Mouse (Mus musculus) stomach, postnatal 0 days (tissue): ENCODE data around the gene Mrps2. TPM values are rescaled to one million over a fixed set of nuclear protein-coding genes. Genes with fewer than 3 reads are reported as not detected.

Source experiments
- ATAC-seq: fragments of 200-750 bp; cut with Nextera tagmentation; 2 replicates; pipeline ENCODE4 v1.8.0; 2017; ENCODE audit not compliant: low FRiP score, low TSS enrichment
- DNase-seq: peaks from one replicate; pipeline ENCODE4 v3.0.0-alpha.2; 2016; ENCODE audit warnings: low spot score
- H3K27ac ChIP-seq: fragments of 300-500 bp; sonication (generic); replicated peaks from 2 replicates; pipeline ENCODE4 v1.5.1; 2014; ENCODE audit warnings: mild to moderate bottlenecking, control low read depth
- H3K27me3 ChIP-seq: fragments of 300-500 bp; sonication (generic); 2 replicates; pipeline ENCODE4 v1.6.1; 2014; ENCODE audit warnings: low read length; ENCODE audit not compliant: control insufficient read depth, insufficient read depth
- H3K36me3 ChIP-seq: fragments of 300-500 bp; sonication (generic); 2 replicates; pipeline ENCODE4 v1.6.1; 2014; ENCODE audit warnings: low read length, mixed read lengths; ENCODE audit not compliant: control insufficient read depth, insufficient read depth
- H3K4me1 ChIP-seq: fragments of 300-500 bp; sonication (generic); replicated peaks from 2 replicates; pipeline ENCODE4 v1.6.1; 2014; ENCODE audit warnings: antibody characterized with exemption; ENCODE audit not compliant: control insufficient read depth, insufficient read depth
- H3K4me2 ChIP-seq: fragments of 300-500 bp; sonication (generic); replicated peaks from 2 replicates; pipeline ENCODE4 v1.6.1; 2014; ENCODE audit warnings: low read depth, mild to moderate bottlenecking, control low read depth, moderate library complexity
- H3K4me3 ChIP-seq: fragments of 300-500 bp; sonication (generic); 2 replicates; pipeline ENCODE4 v1.5.1; 2014; ENCODE audit warnings: low read depth, low read length, control low read depth
- H3K9ac ChIP-seq: fragments of 300-500 bp; sonication (generic); 2 replicates; pipeline ENCODE4 v1.6.1; 2014; ENCODE audit warnings: mild to moderate bottlenecking, low read length, control low read depth, mixed read lengths
- H3K9me3 ChIP-seq: fragments of 300-500 bp; sonication (generic); 2 replicates; pipeline ENCODE4 v1.6.1; 2016; ENCODE audit warnings: low read length; ENCODE audit not compliant: control insufficient read depth
- CTCF ChIP-seq: IDR thresholded peaks from 2 replicates; pipeline ENCODE4 v1.5.1; 2016; ENCODE audit warnings: antibody characterized with exemption, low read depth, mild to moderate bottlenecking, moderate library complexity
- EP300 ChIP-seq: optimal IDR thresholded peaks from 2 replicates; pipeline ENCODE3; 2016; ENCODE audit warnings: antibody characterized with exemption
- WGBS: fragments of 180-500 bp; shearing (Covaris S2); extraction: QIAGEN DNeasy Blood & Tissue Kit; methylation state at CpG from one replicate; pipeline ENCODE4 v1.1.7; 2014; 5-methylcytosine and 5-hydroxymethylcytosine counted together
- polyA plus RNA-seq: library from polyadenylated mRNA; unstranded; fragments of >200 nt; fragmentation: Nextera tagmentation; extraction: Ambion mirVana; gene quantifications from 2 replicates; pipeline ENCODE4 v1.2.1, GENCODE M21; 2015

Gene Mrps2
- polyA plus RNA-seq, 1 experiment from 2014 or later: 25.3 TPM

DNA sequence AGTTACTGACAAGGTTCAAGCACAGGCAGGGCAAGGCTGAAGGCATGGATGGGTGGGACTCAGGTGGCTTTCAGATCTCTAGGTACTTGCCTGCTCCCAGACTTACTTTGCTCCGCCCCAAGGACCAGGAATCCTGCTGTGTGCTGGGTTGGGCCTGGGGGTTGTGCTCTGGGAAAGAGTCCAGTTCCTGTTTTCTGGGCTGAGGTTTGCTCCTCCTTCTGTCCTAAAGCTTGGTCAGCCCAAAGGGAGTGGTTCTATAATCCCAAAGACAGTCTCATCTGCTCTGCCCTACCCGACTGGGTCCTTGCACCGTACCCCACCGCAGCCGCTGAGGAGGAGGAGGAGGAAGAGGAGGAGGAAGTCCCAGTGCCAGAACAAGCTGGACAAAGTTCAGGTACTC, 28.8 kb downstream of the Mrps2 start, which contains the start of gene Gbgt1:
TSS of gene Gbgt1 (plus strand) at position 221 of the 400 bp plus-strand sequence.
- Histone ChIP-seq H3K4me1 (peaks cover 3% of the 10 kb centered on the region; the same call in 1 of the 2 replicates), H3K27ac (peak within 1 kb of the TSS; percentile 67), H3K4me3 (peak within 1 kb of the TSS; percentile 20; the same call in 1 of the 2 replicates), H3K4me2 (peak within 1 kb of the TSS; percentile 43), H3K36me3 (no peaks in the 10 kb centered on the region), H3K9ac (peak within 1 kb of the TSS; percentile 23), H3K9me3 (no peaks in the 10 kb centered on the region), H3K27me3 (no peaks in the 10 kb centered on the region)
- TF ChIP-seq CTCF: no peak
- DNase-seq: peak; percentile 31
- ATAC-seq: peak; percentile 59
- 60% methylated on average over 5 of the region's 5 CpGs for WGBS

DNA sequence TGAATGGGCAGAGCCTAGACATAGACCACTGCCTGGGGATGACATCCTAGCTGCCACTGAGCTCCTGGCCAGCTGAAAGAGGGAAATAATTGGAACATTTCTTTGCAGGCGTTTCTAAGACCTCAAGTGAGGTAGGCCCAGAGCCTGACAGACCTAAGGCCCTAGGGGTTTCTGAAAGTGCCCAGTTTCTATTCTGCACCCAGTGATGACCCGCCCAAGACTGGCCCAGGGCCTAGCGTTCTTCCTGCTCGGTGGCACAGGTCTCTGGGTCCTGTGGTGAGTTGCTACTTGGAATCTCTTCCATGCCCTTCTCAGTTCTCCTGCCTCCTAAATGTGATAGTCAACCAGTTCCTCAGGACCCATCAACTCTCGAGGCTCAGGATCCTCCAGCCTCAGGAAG, 29.7 kb downstream of the Mrps2 start:
- Histone ChIP-seq H3K9me3 (no peaks in the 10 kb centered on the region), H3K27me3 (no peaks in the 10 kb centered on the region), H3K4me1 (peaks cover 3% of the 10 kb centered on the region; the same call in 1 of the 2 replicates), H3K4me3 (no peak overlapping the region), H3K4me2 (peak overlapping the region; percentile 43), H3K9ac (no peak overlapping the region), H3K27ac (no peak overlapping the region), H3K36me3 (no peaks in the 10 kb centered on the region)
- no peak for ATAC-seq
- DNase-seq: no peak
- TF ChIP-seq EP300 (no peak), CTCF (no peak)
- 81% methylated on average over 5 of the region's 5 CpGs for WGBS

GRCm38 (mm10) chr2:28498431-28498830, 30.6 kb downstream of the Mrps2 start:
- Histone ChIP-seq H3K27me3 (no peaks in the 10 kb centered on the region), H3K4me3 (no peak overlapping the region), H3K4me2 (no peak overlapping the region), H3K9ac (no peak overlapping the region), H3K36me3 (0 out of 2 replicates have a peak, but pooled peaks cover 2% of the 10 kb centered on the region), H3K27ac (no peak overlapping the region), H3K9me3 (no peaks in the 10 kb centered on the region), H3K4me1 (peaks cover 3% of the 10 kb centered on the region; the same call in 1 of the 2 replicates)
- no peak for DNase-seq
- TF ChIP-seq EP300 (no peak), CTCF (no peak)
- no peak for ATAC-seq
- WGBS: 75% methylated on average over 4 of the region's 4 CpGs

DNA sequence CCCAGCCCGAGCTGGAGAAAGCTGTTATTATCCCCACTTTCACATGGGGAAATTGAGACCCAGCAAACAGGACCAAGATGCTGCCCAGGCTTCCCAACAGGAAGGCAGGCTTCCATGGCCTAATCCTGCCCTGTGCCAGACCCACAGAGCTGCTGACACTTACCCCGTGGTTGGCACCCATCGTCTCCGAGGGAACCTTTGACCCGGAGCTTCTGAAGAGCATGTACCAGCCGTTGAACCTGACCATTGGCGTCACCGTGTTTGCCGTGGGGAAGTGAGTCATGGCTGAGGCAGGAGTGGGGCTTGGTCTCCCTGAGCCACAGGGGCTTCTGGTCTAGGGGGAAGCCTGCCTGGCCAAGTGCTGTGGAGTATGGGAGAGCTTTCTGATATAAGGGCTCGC, 35.1 kb downstream of the Mrps2 start:
- TF ChIP-seq CTCF (no peak), EP300 (no peak)
- Histone ChIP-seq H3K36me3 (0 out of 2 replicates have a peak, but pooled peaks cover 2% of the 10 kb centered on the region), H3K9ac (no peak overlapping the region), H3K4me1 (no peaks in the 10 kb centered on the region; the same call in 1 of the 2 replicates), H3K4me2 (no peak overlapping the region), H3K9me3 (no peaks in the 10 kb centered on the region), H3K27ac (no peak overlapping the region), H3K27me3 (no peaks in the 10 kb centered on the region), H3K4me3 (no peak overlapping the region)
- ATAC-seq (no peak), DNase-seq (no peak)
- 75% methylated on average over 10 of the region's 10 CpGs for WGBS

GRCm38 (mm10) chr2:28504676-28505075, 36.8 kb downstream of the Mrps2 start:
- ATAC-seq: no peak
- Histone ChIP-seq H3K4me1 (no peaks in the 10 kb centered on the region), H3K9ac (no peak overlapping the region), H3K27ac (no peak overlapping the region), H3K9me3 (no peaks in the 10 kb centered on the region), H3K4me2 (no peak overlapping the region), H3K4me3 (no peak overlapping the region), H3K27me3 (no peaks in the 10 kb centered on the region), H3K36me3 (0 out of 2 replicates have a peak, but pooled peaks cover 2% of the 10 kb centered on the region)
- TF ChIP-seq EP300 (no peak), CTCF (no peak)
- 87% methylated on average over 13 of the region's 13 CpGs for WGBS
- no peak for DNase-seq

GRCm38 (mm10) chr2:28505795-28506194, 37.9 kb downstream of the Mrps2 start, which contains the start of gene Gm10134:
Gene Gm10134 (plus strand): TSS chr2:28506095.
- H3K9me3 ChIP-seq: no peaks in the 10 kb centered on the region
- TF ChIP-seq EP300 (no peak), CTCF (no peak)
- H3K27ac ChIP-seq: no peak within 1 kb of the TSS
- no peaks in the 10 kb centered on the region for H3K27me3 ChIP-seq
- H3K4me1 ChIP-seq: no peaks in the 10 kb centered on the region
- no peak for DNase-seq
- H3K4me3 ChIP-seq: no peak within 1 kb of the TSS
- no peak within 1 kb of the TSS for H3K4me2 ChIP-seq
- H3K36me3 ChIP-seq: 0 out of 2 replicates have a peak, but pooled peaks cover 2% of the 10 kb centered on the region
- H3K9ac ChIP-seq: no peak within 1 kb of the TSS
- WGBS: 69% methylated on average over 3 of the region's 3 CpGs
- no peak for ATAC-seq
